Mouse (Mus musculus) heart, embryonic 15.5 days (tissue): Measurements from ENCODE around the gene Atg4a-ps. TPM values are rescaled to one million over a fixed set of nuclear protein-coding genes. Genes with fewer than 3 reads are reported as not detected.

ENCODE experiments used
- ATAC-seq: fragments of 200-750 bp; cut with Nextera tagmentation; replicated peaks from 2 replicates; pipeline ENCODE4 v1.8.0; 2017; ENCODE audit warnings: low read depth, moderate TSS enrichment; ENCODE audit not compliant: insufficient number of reproducible peaks, insufficient read depth, low FRiP score
- H3K27ac ChIP-seq: fragments of 300-500 bp; sonication (generic); 2 replicates; pipeline ENCODE4 v1.5.1; 2015; ENCODE audit warnings: mild to moderate bottlenecking, inconsistent platforms
- H3K27me3 ChIP-seq: fragments of 300-500 bp; sonication (generic); 2 replicates; pipeline ENCODE4 v1.6.1; 2015; ENCODE audit warnings: inconsistent platforms
- H3K36me3 ChIP-seq: fragments of 300-500 bp; sonication (generic); 2 replicates; pipeline ENCODE4 v1.6.1; 2015; ENCODE audit warnings: mild to moderate bottlenecking, inconsistent platforms
- H3K4me1 ChIP-seq: fragments of 300-500 bp; sonication (generic); replicated peaks from 2 replicates; pipeline ENCODE4 v1.6.1; 2015; ENCODE audit warnings: inconsistent platforms
- H3K4me2 ChIP-seq: fragments of 300-500 bp; sonication (generic); 2 replicates; pipeline ENCODE4 v1.6.1; 2015; ENCODE audit warnings: inconsistent platforms, mild to moderate bottlenecking, moderate library complexity
- H3K4me3 ChIP-seq: fragments of 300-500 bp; sonication (generic); 2 replicates; pipeline ENCODE4 v1.5.1; 2015; ENCODE audit warnings: mild to moderate bottlenecking, inconsistent platforms
- H3K9ac ChIP-seq: fragments of 300-500 bp; sonication (generic); 2 replicates; pipeline ENCODE4 v1.6.1; 2015; ENCODE audit warnings: mild to moderate bottlenecking, inconsistent platforms
- H3K9me3 ChIP-seq: fragments of 300-500 bp; sonication (generic); replicated peaks from 2 replicates; pipeline ENCODE4 v1.6.1; 2016; ENCODE audit warnings: inconsistent platforms
- WGBS: fragments of 180-500 bp; shearing (Covaris S2); methylation state at CpG from one replicate; pipeline ENCODE4 v1.1.7; 2015; ENCODE audit warnings: mixed read lengths; 5-methylcytosine and 5-hydroxymethylcytosine counted together
- microRNA-seq: library from miRNA; unstranded; fragments of <30 nt; microRNA quantifications from one replicate; pipeline ENCODE4, GENCODE M21; 2016
- polyA plus RNA-seq: library from polyadenylated mRNA; unstranded; fragments of >200 nt; fragmentation: Nextera tagmentation; extraction: Ambion mirVana; gene quantifications from 2 replicates; pipeline ENCODE4 v1.2.1, GENCODE M21; 2015

The Atg4a-ps gene
- polyA plus RNA-seq, 1 experiment from 2014 or later: 0.10 TPM

DNA sequence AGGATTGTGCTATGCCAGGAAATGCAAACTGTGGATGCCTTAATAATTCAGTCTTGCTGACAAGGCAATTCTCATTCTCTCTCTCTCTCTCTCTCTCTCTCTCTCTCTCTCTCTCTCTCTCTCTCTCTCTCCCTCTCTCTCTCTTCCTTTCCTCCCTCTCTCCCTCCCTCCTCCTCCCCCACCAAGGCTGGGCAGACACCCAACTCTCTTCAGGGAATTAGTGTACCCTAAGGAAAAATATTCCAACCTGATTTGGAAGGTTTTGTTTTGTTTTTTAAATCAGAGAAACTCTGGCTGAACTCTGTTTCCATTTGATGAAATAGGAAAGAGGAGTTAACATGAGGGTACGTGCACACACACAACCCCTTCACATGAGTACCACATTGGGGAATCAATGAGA lies 44.3 kb downstream of the Atg4a-ps start:
- Histone ChIP-seq H3K4me1 (peaks cover 9% of the 10 kb centered on the region; the same call in 1 of the 2 replicates), H3K9me3 (no peaks in the 10 kb centered on the region), H3K4me3 (no peak overlapping the region), H3K9ac (no peak overlapping the region), H3K27me3 (no peaks in the 10 kb centered on the region), H3K4me2 (no peak overlapping the region), H3K27ac (no peak overlapping the region), H3K36me3 (no peaks in the 10 kb centered on the region)
- ATAC-seq: no peak
- WGBS: 64% methylated on average over 1 of the region's 1 CpGs

GRCm38 (mm10) chr3:103601011-103601410 lies 44.9 kb downstream of the Atg4a-ps start:
- Histone ChIP-seq H3K27ac (no peak overlapping the region), H3K9me3 (no peaks in the 10 kb centered on the region), H3K9ac (no peak overlapping the region), H3K4me1 (peaks cover 9% of the 10 kb centered on the region; the same call in 1 of the 2 replicates), H3K4me2 (no peak overlapping the region), H3K27me3 (no peaks in the 10 kb centered on the region), H3K36me3 (no peaks in the 10 kb centered on the region), H3K4me3 (no peak overlapping the region)
- ATAC-seq: 0 out of 2 replicates have a peak, but pooled peaks have one; percentile 27
- 28% methylated on average over 7 of the region's 7 CpGs for WGBS

- 84% methylated on average over 4 of the region's 4 CpGs for WGBS
- Histone ChIP-seq H3K27ac (no peak overlapping the region), H3K4me2 (no peak overlapping the region), H3K9me3 (no peaks in the 10 kb centered on the region), H3K4me1 (peaks cover 9% of the 10 kb centered on the region), H3K4me3 (no peak overlapping the region), H3K27me3 (no peaks in the 10 kb centered on the region), H3K36me3 (no peaks in the 10 kb centered on the region), H3K9ac (no peak overlapping the region)
- ATAC-seq: no peak
These were observed 48.3 kb downstream of the Atg4a-ps start for GRCm38 (mm10) chr3:103597586-103597985.

- H3K4me1 ChIP-seq: no peaks in the 10 kb centered on the region; the same call in 1 of the 2 replicates
- H3K4me3 ChIP-seq: no peak overlapping the region
- H3K9me3 ChIP-seq: no peaks in the 10 kb centered on the region
- ATAC-seq: no peak
- H3K27me3 ChIP-seq: no peaks in the 10 kb centered on the region
- 75% methylated on average over 7 of the region's 7 CpGs for WGBS
- no peaks in the 10 kb centered on the region for H3K36me3 ChIP-seq
- H3K4me2 ChIP-seq: no peak overlapping the region
- no peak overlapping the region for H3K27ac ChIP-seq
- no peak overlapping the region for H3K9ac ChIP-seq
These were observed 50.5 kb downstream of the Atg4a-ps start for GRCm38 (mm10) chr3:103595271-103595810.

Small RNAs within 50 kb of the gene (microRNA-seq; reads per million reads assigned to microRNA genes)
- not detected for gene Gm25325

Other genes starting within 250 kb of the Atg4a-ps start
- gene Syt6, start 70.8 kb downstream of the Atg4a-ps start, polyA plus RNA-seq: 0.10 TPM in 1 of 2 replicates, not detected in the other
- gene Olfml3, start 91.9 kb upstream of the Atg4a-ps start, polyA plus RNA-seq: 19.5 and 29.9 TPM in 2 replicates
- not detected in 2 replicates for gene Gm10964, start 93.3 kb upstream of the Atg4a-ps start, polyA plus RNA-seq
- 8.9 and 10.6 TPM in 2 replicates for gene Hipk1, start 145.5 kb upstream of the Atg4a-ps start, polyA plus RNA-seq
- 14.4 and 20.5 TPM in 2 replicates for gene Dclre1b, start 163.4 kb upstream of the Atg4a-ps start, polyA plus RNA-seq
- gene Ap4b1, start 163.5 kb upstream of the Atg4a-ps start, polyA plus RNA-seq: 13.6 and 19.0 TPM in 2 replicates
- 0.23 TPM in 1 of 2 replicates, not detected in the other for gene Gm43064, start 163.5 kb upstream of the Atg4a-ps start, polyA plus RNA-seq
- gene Bcl2l15, start 186.5 kb upstream of the Atg4a-ps start, polyA plus RNA-seq: 0.26 and 0.46 TPM in 2 replicates
- 0.93 and 3.4 TPM in 2 replicates for gene Ptpn22, start 213.7 kb upstream of the Atg4a-ps start, polyA plus RNA-seq